Mouse (Mus musculus): ENCODE results near the gene Chdh. TPM values are rescaled to one million over a fixed set of nuclear protein-coding genes. Genes with fewer than 3 reads are reported as not detected.

Gene Chdh
- total RNA-seq (2014; rRNA removed) (1.6 and 2.5 TPM in 2 replicates), polyA plus RNA-seq (2015; fragmentation: Nextera tagmentation; extraction: Ambion mirVana) (0.34 and 0.65 TPM in 2 replicates)

DNA sequence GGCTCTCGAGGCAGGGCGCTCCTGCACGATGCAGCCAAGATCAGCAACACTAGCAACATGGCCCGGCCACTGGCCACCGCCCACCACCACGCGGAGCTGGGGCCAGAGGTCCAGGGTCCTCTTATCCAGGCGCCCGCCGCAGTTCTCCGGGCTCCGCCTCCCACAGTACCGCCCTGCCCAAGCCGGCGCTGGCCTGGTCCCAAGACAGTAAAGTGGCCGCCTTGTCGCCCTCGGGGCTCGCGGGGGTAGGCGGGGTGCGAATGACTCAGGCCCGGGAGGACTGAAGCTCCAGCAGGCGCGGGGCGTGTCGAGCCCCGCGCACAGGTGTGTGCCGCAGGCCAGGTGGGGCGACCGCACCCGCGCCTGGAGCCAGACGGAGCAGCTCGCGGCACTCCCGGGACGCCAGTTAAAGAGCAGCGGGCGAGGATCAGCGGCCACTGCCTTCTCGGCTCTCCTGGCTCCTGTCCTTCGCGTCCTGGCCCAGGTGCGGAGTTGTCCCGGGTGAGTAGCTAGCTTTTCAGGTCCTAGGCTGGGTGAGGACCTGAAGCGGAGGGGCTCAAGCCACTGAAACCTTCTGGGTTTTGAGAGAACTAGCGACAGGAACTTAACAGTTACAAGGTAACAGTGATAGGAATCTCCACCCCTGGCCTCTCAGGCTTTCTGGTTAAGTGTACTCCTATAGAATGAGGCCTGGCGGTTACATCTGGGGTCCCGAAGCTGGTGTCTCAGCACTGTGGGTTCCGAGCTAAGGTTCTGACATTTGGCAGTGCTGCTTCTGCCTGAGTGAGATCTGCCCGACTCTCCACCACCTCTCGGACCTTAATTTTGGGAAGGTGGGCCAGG is at the start of gene Chdh, which contains the start of gene Il17rb:
Gene Chdh (plus strand): TSS at position 291 of the 843 bp plus-strand sequence.
Gene Il17rb (minus strand): TSS at position 164 of the 843 bp plus-strand sequence.
- ATAC-seq (ENCODE audit: low FRiP score) (peak; percentile 55), DNase-seq (ENCODE audit: low spot score) (peak; percentile 32)
- peak within 1 kb of the TSS; percentile 66 for H3K4me2 ChIP-seq (ENCODE audit: low read depth, low read length, poor library complexity, severe bottlenecking)
- no peaks in the 10 kb centered on the region for H3K36me3 ChIP-seq (ENCODE audit: insufficient read depth, low read length)
- H3K9me3 ChIP-seq (ENCODE audit: low read length) = no peaks in the 10 kb centered on the region
- TF ChIP-seq CTCF (IDR thresholded peaks at IDR 0.05) = no peak
- no peak within 1 kb of the TSS for H3K27ac ChIP-seq (ENCODE audit: low read depth, low read length)
- H3K4me1 ChIP-seq (ENCODE audit: insufficient read depth, low read length) = peaks cover 8% of the 10 kb centered on the region; the same call in 1 of the 2 replicates
- peak within 1 kb of the TSS; percentile 46 for H3K9ac ChIP-seq (replicated peaks; ENCODE audit: low read length, poor library complexity, severe bottlenecking)
- peak within 1 kb of the TSS; percentile 32 for H3K4me3 ChIP-seq (ENCODE audit: low read depth, low read length)
- peaks cover 5% of the 10 kb centered on the region; the same call in 1 of the 2 replicates for H3K27me3 ChIP-seq (ENCODE audit: insufficient read depth, low read length)
- WGBS = 11% methylated on average over 50 of the region's 54 CpGs

DNA sequence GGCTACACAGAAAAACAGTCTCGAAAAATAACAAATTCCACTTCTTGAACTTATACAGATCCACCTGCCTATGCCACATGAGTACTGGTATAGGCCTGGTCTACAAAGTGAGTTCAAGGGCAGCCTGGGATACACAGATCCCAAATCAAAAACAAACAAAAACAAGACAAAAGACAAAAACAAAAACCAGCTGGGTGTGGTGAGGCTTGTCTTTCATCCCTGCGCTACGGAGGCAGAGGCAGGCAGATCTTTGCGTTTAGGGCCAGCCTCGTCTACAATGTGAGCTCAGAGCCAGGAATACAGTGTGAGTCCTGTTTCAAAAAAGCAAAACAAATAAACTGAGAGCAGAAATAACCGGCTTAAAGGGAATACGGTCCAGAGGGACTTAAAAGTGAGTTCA is 41.2 kb upstream of the Chdh start:
- Histone ChIP-seq H3K4me1 (ENCODE audit: insufficient read depth, low read length) (peaks cover 7% of the 10 kb centered on the region), H3K9ac (replicated peaks; ENCODE audit: low read length, poor library complexity, severe bottlenecking) (peak overlapping the region; percentile 51; the same call in 1 of the 2 replicates), H3K27ac (ENCODE audit: low read depth, low read length) (peak overlapping the region; percentile 68), H3K9me3 (ENCODE audit: low read length) (no peaks in the 10 kb centered on the region), H3K4me2 (ENCODE audit: low read depth, low read length, poor library complexity, severe bottlenecking) (peak overlapping the region; percentile 57), H3K36me3 (ENCODE audit: insufficient read depth, low read length) (peaks cover 14% of the 10 kb centered on the region), H3K4me3 (ENCODE audit: low read depth, low read length) (peak overlapping the region; percentile 52), H3K27me3 (ENCODE audit: insufficient read depth, low read length) (no peaks in the 10 kb centered on the region)
- no peak for TF ChIP-seq CTCF (IDR thresholded peaks at IDR 0.05)
- DNase-seq (ENCODE audit: low spot score) (no peak), ATAC-seq (ENCODE audit: low FRiP score) (peak; percentile 0; the same call in 1 of the 2 replicates)
- WGBS = 64% methylated on average over 7 of the region's 7 CpGs

DNA sequence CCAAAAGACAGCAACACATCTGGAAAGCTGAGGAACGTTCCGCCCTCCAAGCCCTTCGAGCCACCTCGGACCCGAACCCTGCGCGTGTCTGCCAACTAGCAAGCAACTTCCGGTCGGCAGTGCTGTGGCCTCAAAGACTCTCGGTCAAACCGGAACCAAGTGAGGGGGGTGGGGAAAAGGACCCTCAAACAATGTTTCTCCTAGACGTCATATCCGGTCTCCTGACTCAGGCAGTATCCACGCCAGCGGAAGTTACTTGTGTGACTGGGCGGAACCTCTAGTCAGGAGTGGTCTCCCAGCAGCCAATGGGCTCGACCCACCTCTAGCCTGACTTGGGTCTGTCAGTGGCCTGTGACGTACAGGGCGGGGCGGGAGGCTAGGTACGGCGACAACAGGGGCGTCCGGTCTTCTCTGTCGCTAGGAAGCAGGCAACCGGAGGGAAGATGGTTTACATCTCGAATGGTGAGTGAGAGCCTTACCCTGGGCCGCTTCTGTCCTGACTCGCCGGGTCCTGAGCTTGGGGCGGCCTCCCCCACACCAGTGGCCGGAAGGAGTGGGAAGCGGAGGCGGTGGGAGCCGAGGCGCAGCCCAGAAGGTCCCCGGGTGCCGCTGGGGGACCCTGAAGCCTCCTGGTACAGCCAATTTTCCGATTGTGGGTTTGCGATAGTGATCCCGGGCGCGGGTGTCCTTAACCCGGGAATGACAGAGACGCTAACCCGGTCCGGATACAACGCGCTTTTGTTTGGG is 40.6 kb upstream of the Chdh start, which contains the start of gene Selenok:
Gene Selenok (plus strand): TSS at position 234 of the 747 bp plus-strand sequence.
- TF ChIP-seq CTCF (IDR thresholded peaks at IDR 0.05) = no peak
- Histone ChIP-seq H3K36me3 (ENCODE audit: insufficient read depth, low read length) (peaks cover 21% of the 10 kb centered on the region), H3K9ac (replicated peaks; ENCODE audit: low read length, poor library complexity, severe bottlenecking) (peak within 1 kb of the TSS; percentile 72), H3K27me3 (ENCODE audit: insufficient read depth, low read length) (no peaks in the 10 kb centered on the region), H3K4me1 (ENCODE audit: insufficient read depth, low read length) (peaks cover 7% of the 10 kb centered on the region), H3K9me3 (ENCODE audit: low read length) (no peaks in the 10 kb centered on the region), H3K4me3 (ENCODE audit: low read depth, low read length) (peak within 1 kb of the TSS; percentile 52), H3K4me2 (ENCODE audit: low read depth, low read length, poor library complexity, severe bottlenecking) (peak within 1 kb of the TSS; percentile 78), H3K27ac (ENCODE audit: low read depth, low read length) (peak within 1 kb of the TSS; percentile 76)
- ATAC-seq (ENCODE audit: low FRiP score) (peak; percentile 100), DNase-seq (ENCODE audit: low spot score) (peak; percentile 100)
- 2% methylated on average over 49 of the region's 49 CpGs for WGBS

DNA sequence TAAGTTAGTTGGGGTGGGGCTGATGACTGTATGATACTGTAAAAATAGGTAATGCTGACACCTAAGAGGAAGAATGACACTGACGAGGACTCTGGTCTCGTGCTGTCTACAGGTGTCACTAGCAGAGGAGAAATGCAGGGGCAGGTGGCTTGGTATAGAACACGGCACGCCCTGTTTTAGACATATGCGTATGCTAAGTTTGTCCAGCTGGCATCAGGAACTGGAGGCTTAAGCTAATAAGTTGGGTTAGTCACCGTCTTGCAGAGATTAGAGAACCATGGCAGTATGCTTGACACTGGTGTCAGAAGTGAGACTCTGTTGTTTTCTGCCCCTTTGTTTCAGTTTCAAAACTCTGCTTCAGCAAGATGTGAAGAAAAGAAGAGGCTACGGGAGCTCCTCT is 37.4 kb upstream of the Chdh start:
- Histone ChIP-seq H3K9ac (replicated peaks; ENCODE audit: low read length, poor library complexity, severe bottlenecking) (no peak overlapping the region), H3K36me3 (ENCODE audit: insufficient read depth, low read length) (peaks cover 35% of the 10 kb centered on the region), H3K4me3 (ENCODE audit: low read depth, low read length) (no peak overlapping the region), H3K27me3 (ENCODE audit: insufficient read depth, low read length) (no peaks in the 10 kb centered on the region), H3K4me2 (ENCODE audit: low read depth, low read length, poor library complexity, severe bottlenecking) (no peak overlapping the region), H3K27ac (ENCODE audit: low read depth, low read length) (no peak overlapping the region), H3K9me3 (ENCODE audit: low read length) (no peaks in the 10 kb centered on the region), H3K4me1 (ENCODE audit: insufficient read depth, low read length) (peaks cover 7% of the 10 kb centered on the region)
- ATAC-seq (ENCODE audit: low FRiP score) = no peak
- no peak for TF ChIP-seq CTCF (IDR thresholded peaks at IDR 0.05)
- 91% methylated on average over 7 of the region's 7 CpGs for WGBS
- no peak for DNase-seq (ENCODE audit: low spot score)

DNA sequence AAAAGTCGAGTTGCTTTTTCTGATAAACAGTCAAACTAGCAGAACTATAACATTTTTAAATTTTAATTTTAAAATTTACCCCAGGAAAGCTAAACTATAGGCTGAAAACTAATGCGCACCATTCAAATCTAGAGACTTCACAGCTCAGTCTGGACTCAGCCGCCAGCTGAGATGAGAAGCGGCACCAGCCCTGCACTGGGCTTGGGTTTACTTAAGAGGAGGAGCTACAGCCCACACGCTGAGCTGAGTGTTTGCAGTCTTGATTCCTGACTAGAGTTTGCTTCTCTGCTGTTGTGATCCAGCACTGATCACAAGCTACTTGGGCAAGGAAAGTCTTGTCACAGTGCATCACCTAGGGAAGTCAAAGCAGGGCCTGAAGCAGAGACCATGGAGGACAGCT is 36.8 kb upstream of the Chdh start:
- Histone ChIP-seq H3K27ac (ENCODE audit: low read depth, low read length) (no peak overlapping the region), H3K4me3 (ENCODE audit: low read depth, low read length) (no peak overlapping the region), H3K27me3 (ENCODE audit: insufficient read depth, low read length) (no peaks in the 10 kb centered on the region), H3K9ac (replicated peaks; ENCODE audit: low read length, poor library complexity, severe bottlenecking) (no peak overlapping the region), H3K36me3 (ENCODE audit: insufficient read depth, low read length) (peaks cover 37% of the 10 kb centered on the region), H3K9me3 (ENCODE audit: low read length) (no peaks in the 10 kb centered on the region), H3K4me1 (ENCODE audit: insufficient read depth, low read length) (peaks cover 7% of the 10 kb centered on the region), H3K4me2 (ENCODE audit: low read depth, low read length, poor library complexity, severe bottlenecking) (no peak overlapping the region)
- 85% methylated on average over 5 of the region's 5 CpGs for WGBS
- no peak for ATAC-seq (ENCODE audit: low FRiP score)
- no peak for TF ChIP-seq CTCF (IDR thresholded peaks at IDR 0.05)
- no peak for DNase-seq (ENCODE audit: low spot score)
